Mouse (Mus musculus) forebrain, embryonic 14.5 days (tissue): ENCODE data around the gene Stx5a. TPM values are rescaled to one million over a fixed set of nuclear protein-coding genes. Genes with fewer than 3 reads are reported as not detected.

Experiments
- ATAC-seq: fragments of 200-750 bp; cut with Nextera tagmentation; 2 replicates; pipeline ENCODE4 v1.8.0; 2017; ENCODE audit warnings: mild to moderate bottlenecking, moderate library complexity
- DNase-seq: peaks from one replicate; pipeline ENCODE4 v3.0.0-alpha.2; 2015; ENCODE audit warnings: low spot score
- H3K27ac ChIP-seq: fragments of 300-500 bp; sonication (generic); 2 replicates; pipeline ENCODE4 v1.5.1; 2014; ENCODE audit warnings: low read depth, mild to moderate bottlenecking, control low read depth, low read length, moderate library complexity
- H3K27me3 ChIP-seq: fragments of 300-500 bp; sonication (generic); replicated peaks from 2 replicates; pipeline ENCODE4 v1.6.1; 2014; ENCODE audit warnings: low read length, control low read depth, mixed read lengths; ENCODE audit not compliant: control insufficient read depth, insufficient read depth
- H3K36me3 ChIP-seq: fragments of 300-500 bp; sonication (generic); 2 replicates; pipeline ENCODE4 v1.6.1; 2014; ENCODE audit warnings: low read length, control low read depth; ENCODE audit not compliant: control insufficient read depth, insufficient read depth
- H3K4me1 ChIP-seq: fragments of 300-500 bp; sonication (generic); 2 replicates; pipeline ENCODE4 v1.6.1; 2014; ENCODE audit warnings: antibody characterized with exemption, low read length, control low read depth; ENCODE audit not compliant: control insufficient read depth, insufficient read depth
- H3K4me2 ChIP-seq: fragments of 300-500 bp; sonication (generic); 2 replicates; pipeline ENCODE4 v1.6.1; 2014; ENCODE audit warnings: mild to moderate bottlenecking, control low read depth, low read length
- H3K4me3 ChIP-seq: fragments of 300-500 bp; sonication (generic); 2 replicates; pipeline ENCODE4 v1.5.1; 2014; ENCODE audit warnings: low read depth, low read length, control low read depth
- H3K9ac ChIP-seq: fragments of 300-500 bp; sonication (generic); 2 replicates; pipeline ENCODE4 v1.6.1; 2014; ENCODE audit warnings: mild to moderate bottlenecking, low read length, control low read depth, moderate library complexity
- H3K9me3 ChIP-seq: fragments of 300-500 bp; sonication (generic); replicated peaks from 2 replicates; pipeline ENCODE4 v1.6.1; 2016; ENCODE audit warnings: low read length, control low read depth, mixed read lengths; ENCODE audit not compliant: control insufficient read depth
- WGBS: fragments of 180-500 bp; shearing (Covaris S2); extraction: QIAGEN DNeasy Blood & Tissue Kit; methylation state at CpG from one replicate; pipeline ENCODE4 v1.1.7; 2014; 5-methylcytosine and 5-hydroxymethylcytosine counted together
- polyA plus RNA-seq: library from polyadenylated mRNA; unstranded; fragments of >200 nt; fragmentation: Nextera tagmentation; extraction: Ambion mirVana; gene quantifications from 2 replicates; pipeline ENCODE4 v1.2.1, GENCODE M21; 2014

The Stx5a gene
- polyA plus RNA-seq = 104 and 105 TPM in 2 replicates

- DNase-seq = peak; percentile 99
- Histone ChIP-seq H3K9ac (peak within 1 kb of the TSS; percentile 84), H3K4me1 (peaks cover 14% of the 10 kb centered on the region), H3K9me3 (no peaks in the 10 kb centered on the region), H3K27me3 (no peaks in the 10 kb centered on the region), H3K27ac (peak within 1 kb of the TSS; percentile 92), H3K4me3 (peak within 1 kb of the TSS; percentile 69), H3K4me2 (peak within 1 kb of the TSS; percentile 96), H3K36me3 (peaks cover 70% of the 10 kb centered on the region)
- under 1% methylated on average over 36 of the region's 36 CpGs for WGBS
- ATAC-seq = peak; percentile 99
Measured at GRCm38 (mm10) chr19:8741243-8741869, at the start of gene Stx5a. Gene Stx5a (plus strand): TSS chr19:8741413.

- peak; percentile 50 for DNase-seq
- Histone ChIP-seq H3K9ac (no peak overlapping the region), H3K27ac (peak overlapping the region; percentile 39; the same call in 1 of the 2 replicates), H3K27me3 (no peaks in the 10 kb centered on the region), H3K4me1 (no peaks in the 10 kb centered on the region), H3K4me3 (no peak overlapping the region), H3K4me2 (no peak overlapping the region), H3K9me3 (no peaks in the 10 kb centered on the region), H3K36me3 (no peaks in the 10 kb centered on the region)
- ATAC-seq = no peak
- 44% methylated on average over 9 of the region's 9 CpGs for WGBS
Measured at GRCm38 (mm10) chr19:8691871-8692539, 49.2 kb upstream of the Stx5a start.

- H3K4me1 ChIP-seq = no peaks in the 10 kb centered on the region
- 71% methylated on average over 5 of the region's 5 CpGs for WGBS
- no peak for DNase-seq
- ATAC-seq = no peak
- no peaks in the 10 kb centered on the region for H3K36me3 ChIP-seq
- H3K4me3 ChIP-seq = no peak overlapping the region
- H3K27me3 ChIP-seq = no peaks in the 10 kb centered on the region
- H3K27ac ChIP-seq = no peak overlapping the region
- no peaks in the 10 kb centered on the region for H3K9me3 ChIP-seq
- H3K4me2 ChIP-seq = no peak overlapping the region
- H3K9ac ChIP-seq = no peak overlapping the region
Measured at GRCm38 (mm10) chr19:8692740-8693139, 48.5 kb upstream of the Stx5a start.

DNA sequence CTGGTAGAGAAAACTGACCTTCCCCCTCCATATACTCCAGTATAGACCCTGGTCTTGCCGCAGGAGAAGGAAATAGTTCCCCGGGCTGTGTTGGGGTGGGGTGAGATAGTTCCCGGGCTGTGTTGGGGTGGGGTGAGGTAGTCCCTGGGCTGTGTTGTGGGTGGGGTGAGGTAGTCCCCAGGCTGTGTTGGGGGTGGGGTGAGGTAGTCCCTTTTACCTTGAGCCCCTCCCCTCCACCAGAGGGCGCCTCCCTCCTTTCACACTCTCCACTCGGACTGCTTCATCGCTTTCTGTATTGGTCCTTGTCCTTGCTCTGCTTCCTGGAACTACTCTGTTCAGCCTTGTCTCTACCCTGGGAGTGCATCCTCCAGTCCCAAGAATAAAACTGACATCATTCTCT is 45.9 kb upstream of the Stx5a start:
- Histone ChIP-seq H3K9ac (no peak overlapping the region), H3K9me3 (no peaks in the 10 kb centered on the region), H3K36me3 (no peaks in the 10 kb centered on the region), H3K4me2 (no peak overlapping the region), H3K27ac (no peak overlapping the region), H3K4me1 (no peaks in the 10 kb centered on the region), H3K27me3 (no peaks in the 10 kb centered on the region), H3K4me3 (no peak overlapping the region)
- ATAC-seq (no peak), DNase-seq (no peak)
- 64% methylated on average over 6 of the region's 6 CpGs for WGBS

DNA sequence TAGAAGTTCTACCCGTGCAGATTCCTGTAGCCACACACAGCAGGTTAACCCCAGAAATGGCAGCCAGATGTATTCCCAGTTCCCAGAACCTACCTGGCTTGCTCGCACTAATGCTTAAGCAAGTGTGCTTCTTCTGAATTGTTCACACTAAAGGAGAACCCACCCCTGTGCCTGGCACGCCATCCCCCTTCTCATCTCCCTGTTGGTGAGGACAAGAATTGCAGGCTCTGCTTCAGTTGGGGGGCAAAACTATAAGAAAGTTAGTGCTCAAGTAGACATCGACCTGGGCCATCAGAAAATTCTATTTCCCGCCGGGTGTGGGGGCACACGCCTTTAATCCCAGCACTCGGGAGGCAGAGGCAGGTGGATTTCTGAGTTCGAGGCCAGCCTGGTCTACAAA is 41.6 kb upstream of the Stx5a start:
- Histone ChIP-seq H3K36me3 (no peaks in the 10 kb centered on the region), H3K9ac (no peak overlapping the region), H3K9me3 (no peaks in the 10 kb centered on the region), H3K27ac (no peak overlapping the region), H3K4me2 (no peak overlapping the region), H3K27me3 (no peaks in the 10 kb centered on the region), H3K4me3 (no peak overlapping the region), H3K4me1 (no peaks in the 10 kb centered on the region)
- WGBS = 75% methylated on average over 9 of the region's 9 CpGs
- ATAC-seq = no peak
- DNase-seq = no peak

GRCm38 (mm10) chr19:8702458-8702857 is 38.8 kb upstream of the Stx5a start:
- Histone ChIP-seq H3K4me2 (no peak overlapping the region), H3K4me1 (no peaks in the 10 kb centered on the region), H3K36me3 (peaks cover 10% of the 10 kb centered on the region), H3K4me3 (no peak overlapping the region), H3K27me3 (no peaks in the 10 kb centered on the region), H3K27ac (no peak overlapping the region), H3K9ac (no peak overlapping the region), H3K9me3 (no peaks in the 10 kb centered on the region)
- no peak for DNase-seq
- no peak for ATAC-seq
- 55% methylated on average over 3 of the region's 3 CpGs for WGBS

DNA sequence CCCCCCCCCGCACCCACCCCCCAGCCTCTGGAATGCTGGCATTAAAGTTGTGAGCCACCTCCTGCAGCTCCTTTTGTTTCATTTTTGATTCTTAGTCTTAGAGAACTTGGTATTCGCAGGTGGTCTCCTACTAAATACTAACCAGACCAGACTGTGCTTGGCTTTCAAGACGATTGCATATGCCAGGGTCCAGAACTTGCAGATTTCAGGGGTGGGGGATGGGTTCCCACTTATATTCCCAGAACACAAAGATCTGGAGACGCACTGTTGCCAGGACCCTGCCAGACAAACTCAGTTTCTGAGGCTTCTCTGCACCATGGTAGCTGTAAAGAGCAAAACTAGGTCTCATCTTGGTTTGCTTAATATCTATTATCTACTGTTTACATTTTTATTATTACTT is 37.6 kb upstream of the Stx5a start:
- H3K4me2 ChIP-seq = no peak overlapping the region
- no peaks in the 10 kb centered on the region for H3K9me3 ChIP-seq
- ATAC-seq (no peak), DNase-seq (no peak)
- H3K4me3 ChIP-seq = no peak overlapping the region
- 42% methylated on average over 4 of the region's 4 CpGs for WGBS
- H3K27me3 ChIP-seq = no peaks in the 10 kb centered on the region
- H3K4me1 ChIP-seq = no peaks in the 10 kb centered on the region
- peaks cover 21% of the 10 kb centered on the region for H3K36me3 ChIP-seq
- H3K27ac ChIP-seq = no peak overlapping the region
- no peak overlapping the region for H3K9ac ChIP-seq

DNA sequence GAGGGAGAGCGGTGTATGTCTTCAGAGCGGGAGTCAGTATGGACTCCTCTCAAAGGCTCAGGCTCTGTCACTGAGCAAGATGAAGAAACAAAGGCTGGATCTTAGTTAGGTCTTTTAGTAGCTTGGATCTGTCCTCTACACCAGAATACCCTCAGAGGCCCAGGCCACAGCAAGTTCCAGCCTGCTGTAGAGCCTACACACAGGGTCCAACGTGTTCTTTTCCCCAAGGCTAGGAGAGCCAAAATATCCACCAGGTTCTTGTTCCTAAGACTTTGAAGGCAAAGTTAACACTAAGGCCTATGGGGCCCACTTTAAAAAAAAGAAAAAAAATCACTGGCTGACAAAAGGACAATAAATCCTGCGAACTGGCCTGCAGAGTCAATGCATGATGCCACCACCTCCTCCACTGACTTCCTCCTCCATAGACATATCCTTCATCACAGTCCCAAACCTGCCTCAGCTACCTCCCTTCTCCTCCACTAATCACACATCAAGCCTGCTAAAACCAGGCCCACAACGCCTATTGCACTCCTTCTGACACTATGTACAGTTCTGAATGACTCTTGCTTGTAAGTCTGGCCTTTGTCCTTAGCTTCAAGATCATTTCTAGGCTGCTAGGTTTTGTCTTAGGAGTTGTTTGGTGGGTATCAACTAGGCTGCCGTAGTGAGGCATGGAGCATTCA is 36.0 kb upstream of the Stx5a start:
- Histone ChIP-seq H3K4me2 (no peak overlapping the region), H3K4me3 (no peak overlapping the region), H3K27ac (no peak overlapping the region), H3K4me1 (no peaks in the 10 kb centered on the region), H3K36me3 (peaks cover 37% of the 10 kb centered on the region), H3K9ac (no peak overlapping the region), H3K9me3 (no peaks in the 10 kb centered on the region), H3K27me3 (no peaks in the 10 kb centered on the region)
- no peak for ATAC-seq
- WGBS = 84% methylated on average over 6 of the region's 6 CpGs
- DNase-seq = no peak
